Mouse (Mus musculus) layer of hippocampus, postnatal 10 days (tissue): ENCODE measurements around the gene Pkd1l2. TPM values are rescaled to one million over a fixed set of nuclear protein-coding genes. Genes with fewer than 3 reads are reported as not detected.

Experiments used
- DNase-seq, 2 experiments: peaks; one replicate each; pipeline ENCODE4 v3.0.0; 2021; ENCODE audit warnings: low spot score in 2 of 2
- total RNA-seq, 2 experiments: library from RNA; stranded (reverse); gene quantifications; 2 replicates each; pipeline ENCODE4 v1.2.3; 2021

Gene Pkd1l2
- total RNA-seq, 2 experiments from 2014 or later: 0.05 to 0.07 TPM

- no peak for DNase-seq
Measured at GRCm38 (mm10) chr8:117085521-117085920, 3.3 kb upstream of the Pkd1l2 start.

GRCm38 (mm10) chr8:117082947-117083559 lies 804 bp upstream of the Pkd1l2 start:
- DNase-seq: no peak

- DNase-seq: no peak
Measured at GRCm38 (mm10) chr8:117079652-117080051, 2.6 kb downstream of the Pkd1l2 start.

- no peak for DNase-seq
Measured at GRCm38 (mm10) chr8:117078367-117078926, 3.8 kb downstream of the Pkd1l2 start.

GRCm38 (mm10) chr8:117074350-117075182 lies 7.7 kb downstream of the Pkd1l2 start:
- DNase-seq: no peak

- peak; percentile 20 to 22 for DNase-seq
Measured at GRCm38 (mm10) chr8:117069708-117070107, 12.5 kb downstream of the Pkd1l2 start.

- no peak for DNase-seq
Measured at GRCm38 (mm10) chr8:117068294-117068693, 14.0 kb downstream of the Pkd1l2 start.

GRCm38 (mm10) chr8:117067396-117067795 lies 14.9 kb downstream of the Pkd1l2 start:
- DNase-seq: no peak

- DNase-seq: no peak
Measured at GRCm38 (mm10) chr8:117066955-117067354, 15.3 kb downstream of the Pkd1l2 start.

GRCm38 (mm10) chr8:117061180-117061880 lies 20.9 kb downstream of the Pkd1l2 start:
- peak in 1 of 2 experiments; percentile 32 for DNase-seq

GRCm38 (mm10) chr8:117060306-117060705 lies 21.9 kb downstream of the Pkd1l2 start:
- no peak for DNase-seq

GRCm38 (mm10) chr8:117059021-117059420 lies 23.2 kb downstream of the Pkd1l2 start:
- DNase-seq: no peak

GRCm38 (mm10) chr8:117055097-117055496 lies 27.2 kb downstream of the Pkd1l2 start:
- no peak for DNase-seq

- no peak for DNase-seq
Measured at GRCm38 (mm10) chr8:117054146-117054545, 28.1 kb downstream of the Pkd1l2 start.

GRCm38 (mm10) chr8:117053135-117054079 lies 28.8 kb downstream of the Pkd1l2 start:
- DNase-seq: no peak

GRCm38 (mm10) chr8:117051316-117051715 lies 30.9 kb downstream of the Pkd1l2 start:
- no peak for DNase-seq

- no peak for DNase-seq
Measured at GRCm38 (mm10) chr8:117050763-117051162, 31.5 kb downstream of the Pkd1l2 start.

GRCm38 (mm10) chr8:117049444-117049843 lies 32.8 kb downstream of the Pkd1l2 start:
- no peak for DNase-seq

- no peak for DNase-seq
Measured at GRCm38 (mm10) chr8:117043584-117043983, 38.7 kb downstream of the Pkd1l2 start.

GRCm38 (mm10) chr8:117039843-117040242 lies 42.4 kb downstream of the Pkd1l2 start:
- peak in 1 of 2 experiments; percentile 14 for DNase-seq
